Mouse (Mus musculus): Measurements from ENCODE around the gene Met.
A peak's percentile ranks its signal among the peaks of the same experiment; 100 is the strongest.

The Met gene

GRCm38 (mm10) chr6:17549645-17550044 is 86.0 kb downstream of the Met start:
- DNase-seq (ENCODE audit: low spot score), result no peak

GRCm38 (mm10) chr6:17554263-17554662 is 90.7 kb downstream of the Met start:
- DNase-seq (ENCODE audit: low spot score), result no peak

- no peak for DNase-seq (ENCODE audit: low spot score)
Measured at GRCm38 (mm10) chr6:17554757-17555156, 91.2 kb downstream of the Met start.

- DNase-seq (ENCODE audit: low spot score), result no peak
Measured at GRCm38 (mm10) chr6:17555719-17556118, 92.1 kb downstream of the Met start.

GRCm38 (mm10) chr6:17559657-17560056 is 96.1 kb downstream of the Met start:
- no peak for DNase-seq (ENCODE audit: low spot score)

GRCm38 (mm10) chr6:17561347-17561746 is 97.7 kb downstream of the Met start:
- DNase-seq (ENCODE audit: low spot score), result no peak

- DNase-seq (ENCODE audit: low spot score), result no peak
Measured at GRCm38 (mm10) chr6:17561886-17562285, 98.3 kb downstream of the Met start.

- no peak for DNase-seq (ENCODE audit: low spot score)
Measured at GRCm38 (mm10) chr6:17562472-17563088, 99.0 kb downstream of the Met start.

GRCm38 (mm10) chr6:17568702-17569352 is 105.2 kb downstream of the Met start:
- no peak for DNase-seq (ENCODE audit: low spot score)

- DNase-seq (ENCODE audit: low spot score), result no peak
Measured at GRCm38 (mm10) chr6:17573227-17573626, 109.6 kb downstream of the Met start.

GRCm38 (mm10) chr6:17573732-17574131 is 110.1 kb downstream of the Met start:
- no peak for DNase-seq (ENCODE audit: low spot score)

- no peak for DNase-seq (ENCODE audit: low spot score)
Measured at GRCm38 (mm10) chr6:17578092-17578760, 114.6 kb downstream of the Met start.

GRCm38 (mm10) chr6:17580349-17580748 is 116.7 kb downstream of the Met start:
- no peak for DNase-seq (ENCODE audit: low spot score)

GRCm38 (mm10) chr6:17583982-17584381 is 120.4 kb downstream of the Met start:
- peak; percentile 17 for DNase-seq (ENCODE audit: low spot score)

GRCm38 (mm10) chr6:17589049-17589952 is 125.7 kb downstream of the Met start:
- DNase-seq (ENCODE audit: low spot score), result peak; percentile 45

GRCm38 (mm10) chr6:17589953-17590627 is 126.5 kb downstream of the Met start:
- DNase-seq (ENCODE audit: low spot score), result no peak

GRCm38 (mm10) chr6:17593971-17594370 is 130.4 kb downstream of the Met start:
- no peak for DNase-seq (ENCODE audit: low spot score)

GRCm38 (mm10) chr6:17595712-17596462 is 132.3 kb downstream of the Met start:
- DNase-seq (ENCODE audit: low spot score), result no peak

GRCm38 (mm10) chr6:17599373-17599772 is 135.8 kb downstream of the Met start:
- no peak for DNase-seq (ENCODE audit: low spot score)

GRCm38 (mm10) chr6:17601526-17601925 is 137.9 kb downstream of the Met start:
- DNase-seq (ENCODE audit: low spot score), result no peak

GRCm38 (mm10) chr6:17606915-17607314 is 143.3 kb downstream of the Met start:
- DNase-seq (ENCODE audit: low spot score), result no peak

Measured in c-Kit-positive CD71-positive TER-119-positive erythroid progenitor cells, embryonic 14.5 days (primary cell).